Mouse (Mus musculus): ENCODE measurements at regions not wholly inside any gene's neighbourhood (a gene's known extent, or its start where the extent isn't known, plus 50 kb on each side); places are given as distances from the start of the nearest gene placed in this dataset.

DNA sequence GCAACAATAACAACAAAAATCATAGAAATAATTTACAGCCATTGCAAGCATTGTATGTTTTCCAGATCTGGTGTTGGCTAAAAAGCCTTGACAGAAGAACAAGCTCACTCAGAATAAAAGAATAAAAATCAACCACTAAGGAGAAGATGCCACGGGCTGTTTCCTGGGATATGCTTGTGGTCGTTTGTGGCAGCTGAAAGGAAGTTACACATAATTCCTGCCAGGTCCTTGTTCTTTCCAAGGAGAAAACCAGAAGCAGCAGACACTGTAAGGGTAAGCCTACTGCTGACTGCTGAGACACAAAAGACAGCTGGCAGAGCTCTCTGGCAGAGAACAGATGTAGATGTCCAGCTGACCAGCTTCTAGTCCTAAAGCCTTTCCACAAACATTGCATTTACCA is 175.9 kb upstream of the 4931417E11Rik start:
- no peak for TF ChIP-seq CTCF (IDR thresholded peaks at IDR 0.05; ENCODE audit: low read depth)
- TF ChIP-seq EP300 (optimal IDR thresholded peaks at IDR 0.05): no peak

Data from stomach, postnatal 0 days (tissue).